ENCODE assay signal across 23 mouse cellular contexts in the genomic region with DNA sequence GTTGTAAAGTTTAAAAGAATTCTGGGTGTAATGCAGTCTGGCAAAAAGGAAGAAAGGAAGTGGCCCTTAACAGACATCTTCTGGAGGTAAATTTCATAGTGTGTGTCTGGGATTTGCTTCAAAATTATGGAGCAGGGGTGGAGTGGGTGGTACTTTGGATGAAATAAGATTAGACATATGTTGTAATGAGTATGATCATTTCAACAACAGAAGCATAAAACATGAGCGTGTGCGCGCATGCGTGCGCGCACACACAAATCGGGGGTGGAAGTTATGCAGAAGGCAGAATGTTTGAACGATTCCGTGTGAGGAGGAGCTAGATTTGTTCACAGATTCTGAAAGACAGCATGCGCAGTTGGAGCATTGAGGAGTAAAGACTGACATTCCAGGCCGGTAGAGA. TPM values are rescaled to one million over a fixed set of nuclear protein-coding genes. Genes with fewer than 3 reads are reported as not detected.
DNase-seq lines count a peak whose midpoint lies in the region; ATAC-seq and TF ChIP-seq lines count a peak whose summit lies in the region.
"Had no signal": no experiment of that assay in that cellular context is flagged by ENCODE, and none has a peak within 500 bp of the region (broad histone marks: within the 10 kb centered on the region; RNA-seq: fewer than 3 reads in every experiment).

No protein-coding gene starts in this region.

- intact Hi-C loops in left cerebral cortex, postnatal 14 days (cut with DNase I) = no loop called here

- WGBS in midbrain, embryonic 15.5 days = 93% methylated on average over 11 of the region's 11 CpGs

- ATAC-seq in midbrain, embryonic 15.5 days (replicated peaks) = no peak
- ATAC-seq: activated CD4-positive, CD25-positive, alpha-beta regulatory T cell, adult 4 months; forebrain, embryonic 16.5 days; Patski had no signal

- H3K4me3 ChIP-seq in layer of hippocampus, adult 2 months = peak overlapping the region; percentile 2; the same call in 1 of the 2 replicates
- H3K4me3 ChIP-seq in midbrain, embryonic 15.5 days = no peak overlapping the region
- H3K4me3 ChIP-seq: embryonic facial prominence, embryonic 13.5 days; forebrain, embryonic 12.5 days; heart, embryonic 10.5 days; hindbrain, embryonic 13.5 days had no signal

- DNase-seq in layer of hippocampus, adult 11-12 months (ENCODE audit: low spot score) = peak; percentile 28
- no peak for DNase-seq in layer of hippocampus, postnatal 25 days (ENCODE audit: extremely low spot score in 1 of 2, low spot score in 1 of 2)
- DNase-seq in left cerebral cortex, postnatal 14 days (ENCODE audit: low spot score in 2 of 2) = peak; percentile 14 to 30
- DNase-seq in left cerebral cortex, adult 11 months (ENCODE audit: low spot score) = no peak
- peak; percentile 27 to 70 for DNase-seq in layer of hippocampus, adult 2 months (ENCODE audit: low spot score in 2 of 2)
- peak; percentile 55 for DNase-seq in layer of hippocampus, adult 9-11 months
- DNase-seq in urinary bladder, adult 2 months (ENCODE audit: low spot score) = no peak
- DNase-seq: adrenal gland, postnatal 14 days; cerebellum, adult 18-20 months; cerebellum, adult 9-11 months; cerebellum, postnatal 36 days; gastrocnemius, postnatal 10 days; heart, adult 18-20 months; heart, postnatal 10 days had no signal

- H3K27me3 ChIP-seq in midbrain, embryonic 15.5 days (replicated peaks) = no peaks in the 10 kb centered on the region
- H3K27me3 ChIP-seq: CH12.LX; embryonic facial prominence, embryonic 13.5 days; forebrain, embryonic 12.5 days; hindbrain, embryonic 13.5 days; Patski had no signal

- TF ChIP-seq CTCF in layer of hippocampus, adult 2 months (conservative IDR thresholded peaks at IDR 0.05) = no peak

- no peak overlapping the region for H3K4me2 ChIP-seq in midbrain, embryonic 15.5 days
- H3K4me2 ChIP-seq: embryonic facial prominence, embryonic 13.5 days; forebrain, embryonic 12.5 days; hindbrain, embryonic 13.5 days had no signal

- H3K27ac ChIP-seq in layer of hippocampus, adult 2 months = peak overlapping the region; percentile 41; the same call in 1 of the 2 replicates
- no peak overlapping the region for H3K27ac ChIP-seq in midbrain, embryonic 15.5 days
- H3K27ac ChIP-seq: embryonic facial prominence, embryonic 13.5 days; forebrain, embryonic 12.5 days; heart, embryonic 10.5 days; hindbrain, embryonic 13.5 days had no signal

- H3K9ac ChIP-seq in midbrain, embryonic 15.5 days = no peak overlapping the region
- H3K9ac ChIP-seq: embryonic facial prominence, embryonic 13.5 days; forebrain, embryonic 12.5 days; hindbrain, embryonic 13.5 days had no signal

- no peaks in the 10 kb centered on the region for H3K9me3 ChIP-seq in midbrain, embryonic 15.5 days
- H3K9me3 ChIP-seq: embryonic facial prominence, embryonic 13.5 days; forebrain, embryonic 12.5 days; heart, embryonic 10.5 days; hindbrain, embryonic 13.5 days had no signal

- no peaks in the 10 kb centered on the region for H3K36me3 ChIP-seq in midbrain, embryonic 15.5 days (replicated peaks)
- H3K36me3 ChIP-seq: embryonic facial prominence, embryonic 13.5 days; forebrain, embryonic 12.5 days; heart, embryonic 10.5 days; hindbrain, embryonic 13.5 days had no signal

- no peaks in the 10 kb centered on the region for H3K4me1 ChIP-seq in midbrain, embryonic 15.5 days
- H3K4me1 ChIP-seq: embryonic facial prominence, embryonic 13.5 days; forebrain, embryonic 12.5 days; heart, embryonic 10.5 days; hindbrain, embryonic 13.5 days had no signal

RNA-seq across cellular contexts. Expression of a gene that starts 14.2 kb away (rescaled TPM):
- total RNA-seq in layer of hippocampus, postnatal 25 days (2021) = 10 to 100 TPM; 78.3 to 87.8 TPM
- total RNA-seq in left cerebral cortex, postnatal 14 days (2021) = 10 to 100 TPM; 78.0 to 86.7 TPM
- total RNA-seq in layer of hippocampus, adult 2 months (2021) = 10 to 100 TPM; 81.1 to 81.7 TPM
- polyA plus RNA-seq in urinary bladder, adult 2 months (2012; rRNA removed) = 7.1 and 7.2 TPM in 2 replicates
- 7.6 and 7.9 TPM in 2 replicates for polyA plus RNA-seq in midbrain, embryonic 15.5 days (2015; fragmentation: Nextera tagmentation; extraction: Ambion mirVana)
- total RNA-seq: CH12.LX had no signal

Comparison
In these comparisons a context has a peak if more than half of its experiments do, and no peak if none do; other contexts are left out.
1. DNase-seq: peak in layer of hippocampus, adult 11-12 months (single experiment), left cerebral cortex, postnatal 14 days (2 of 2), layer of hippocampus, adult 2 months (2 of 2) and layer of hippocampus, adult 9-11 months (single experiment); none in layer of hippocampus, postnatal 25 days (0 of 2), left cerebral cortex, adult 11 months (single experiment) and urinary bladder, adult 2 months (single experiment).